Mouse (Mus musculus) myocyte (in vitro differentiated cells): Measurements from ENCODE around the gene Nemp2.

Experiments used
- POLR2A ChIP-seq: IDR thresholded peaks from one replicate; pipeline ENCODE4 v1.6.1; 2011; ENCODE audit warnings: low read depth, mild to moderate bottlenecking, control low read depth, moderate library complexity; ENCODE audit not compliant: insufficient read length
- POLR2AphosphoS2 ChIP-seq: IDR thresholded peaks from one replicate; pipeline ENCODE4 v1.6.1; 2011; ENCODE audit warnings: low read depth, control low read depth; ENCODE audit not compliant: insufficient read length
- USF1 ChIP-seq: IDR thresholded peaks from one replicate; pipeline ENCODE4 v1.6.1; 2011; ENCODE audit warnings: low read depth, mild to moderate bottlenecking, control low read depth, moderate library complexity

GRCm38 (mm10) chr1:52650066-52650465 is 19.6 kb downstream of the Nemp2 start:
- TF ChIP-seq POLR2A (no peak), USF1 (no peak), POLR2AphosphoS2 (no peak)
